Mouse (Mus musculus) adipocyte (in vitro differentiated cells): ENCODE results near the gene Jchain.

Experiments used
- DNase-seq: peaks from one replicate; pipeline ENCODE4 v3.0.0-alpha.2; 2016; ENCODE audit warnings: low spot score

The Jchain gene

GRCm38 (mm10) chr5:88519232-88519631, 8.5 kb downstream of the Jchain start:
- DNase-seq = peak; percentile 86

- DNase-seq = no peak
Measured at GRCm38 (mm10) chr5:88508990-88509389, 18.7 kb downstream of the Jchain start.

- DNase-seq = no peak
Measured at GRCm38 (mm10) chr5:88508555-88508954, 19.1 kb downstream of the Jchain start.

GRCm38 (mm10) chr5:88499781-88500180, 27.9 kb downstream of the Jchain start:
- DNase-seq = no peak

GRCm38 (mm10) chr5:88491111-88491510, 36.6 kb downstream of the Jchain start:
- no peak for DNase-seq

- DNase-seq = no peak
Measured at GRCm38 (mm10) chr5:88489004-88489403, 38.7 kb downstream of the Jchain start.

GRCm38 (mm10) chr5:88487675-88488074, 40.0 kb downstream of the Jchain start, which contains the start of gene Enam:
Gene Enam, plus strand, starts transcription at chr5:88487975.
- no peak for DNase-seq
